Mouse (Mus musculus): ENCODE data around the gene Fam222b. TPM values are rescaled to one million over a fixed set of nuclear protein-coding genes. Genes with fewer than 3 reads are reported as not detected.
A peak's percentile ranks its signal among the peaks of the same experiment; 100 is the strongest.

The Fam222b gene
- polyA plus RNA-seq, 1 experiment from 2014 or later, result 15.2 TPM

DNA sequence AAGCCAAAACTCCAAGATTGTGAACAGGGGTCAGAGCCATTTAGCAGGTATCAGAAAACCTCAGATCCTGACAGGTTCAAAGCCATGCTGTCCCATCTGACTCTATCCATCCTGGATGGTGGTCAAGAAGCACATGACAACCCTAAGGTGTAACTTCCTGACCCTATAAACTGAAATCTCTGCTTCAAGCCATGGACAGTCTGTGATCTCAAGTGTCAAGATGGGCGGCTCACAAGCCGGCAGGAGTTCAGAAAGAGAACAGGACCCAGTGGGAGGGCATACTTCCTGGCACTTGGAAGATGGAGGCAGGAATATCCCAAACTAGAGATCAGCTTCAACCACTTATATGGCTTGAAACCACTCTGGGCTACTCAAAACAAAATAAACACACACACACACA, 27.8 kb upstream of the Fam222b start:
- Histone ChIP-seq H3K36me3 (ENCODE audit: control insufficient read depth, insufficient read depth, low read length) (no peaks in the 10 kb centered on the region; the same call in 1 of the 2 replicates), H3K27me3 (ENCODE audit: control insufficient read depth, insufficient read depth, low read length) (no peaks in the 10 kb centered on the region), H3K4me3 (ENCODE audit: low read depth, low read length) (no peak overlapping the region), H3K9me3 (ENCODE audit: control insufficient read depth, low read depth, low read length) (no peaks in the 10 kb centered on the region), H3K4me1 (ENCODE audit: control insufficient read depth, insufficient read depth, low read length) (no peaks in the 10 kb centered on the region), H3K9ac (replicated peaks; ENCODE audit: low read depth, low read length) (no peak overlapping the region), H3K4me2 (replicated peaks; ENCODE audit: low read depth, low read length) (no peak overlapping the region), H3K27ac (ENCODE audit: low read length) (no peak overlapping the region)
- no peak for ATAC-seq (ENCODE audit: insufficient number of reproducible peaks, insufficient read depth, low FRiP score, low read depth)
- 61% methylated on average over 2 of the region's 2 CpGs for WGBS

DNA sequence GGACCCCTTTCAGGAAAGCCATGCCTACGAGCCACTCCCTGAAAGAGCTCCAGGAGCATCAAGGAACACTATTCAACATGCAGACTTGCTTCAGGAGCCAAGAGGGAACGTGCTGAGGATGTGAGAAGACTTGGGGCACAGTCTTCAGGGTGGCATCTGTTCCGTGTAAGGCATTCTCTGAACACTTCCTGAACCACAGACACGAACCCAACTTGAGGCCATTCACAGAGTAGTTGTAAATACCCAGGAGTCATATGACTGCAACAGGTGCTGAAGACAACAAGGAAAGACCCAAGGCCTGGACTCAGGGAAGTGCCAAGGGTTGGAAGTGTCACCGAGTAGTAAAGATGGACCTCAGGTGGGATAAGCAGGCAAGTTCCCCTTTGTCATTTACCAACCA, 26.9 kb upstream of the Fam222b start:
- Histone ChIP-seq H3K4me1 (ENCODE audit: control insufficient read depth, insufficient read depth, low read length) (no peaks in the 10 kb centered on the region), H3K4me2 (replicated peaks; ENCODE audit: low read depth, low read length) (no peak overlapping the region), H3K27ac (ENCODE audit: low read length) (no peak overlapping the region), H3K4me3 (ENCODE audit: low read depth, low read length) (no peak overlapping the region), H3K9ac (replicated peaks; ENCODE audit: low read depth, low read length) (no peak overlapping the region), H3K9me3 (ENCODE audit: control insufficient read depth, low read depth, low read length) (no peaks in the 10 kb centered on the region), H3K36me3 (ENCODE audit: control insufficient read depth, insufficient read depth, low read length) (peaks cover 8% of the 10 kb centered on the region), H3K27me3 (ENCODE audit: control insufficient read depth, insufficient read depth, low read length) (no peaks in the 10 kb centered on the region)
- ATAC-seq (ENCODE audit: insufficient number of reproducible peaks, insufficient read depth, low FRiP score, low read depth), result no peak
- 70% methylated on average over 5 of the region's 5 CpGs for WGBS

DNA sequence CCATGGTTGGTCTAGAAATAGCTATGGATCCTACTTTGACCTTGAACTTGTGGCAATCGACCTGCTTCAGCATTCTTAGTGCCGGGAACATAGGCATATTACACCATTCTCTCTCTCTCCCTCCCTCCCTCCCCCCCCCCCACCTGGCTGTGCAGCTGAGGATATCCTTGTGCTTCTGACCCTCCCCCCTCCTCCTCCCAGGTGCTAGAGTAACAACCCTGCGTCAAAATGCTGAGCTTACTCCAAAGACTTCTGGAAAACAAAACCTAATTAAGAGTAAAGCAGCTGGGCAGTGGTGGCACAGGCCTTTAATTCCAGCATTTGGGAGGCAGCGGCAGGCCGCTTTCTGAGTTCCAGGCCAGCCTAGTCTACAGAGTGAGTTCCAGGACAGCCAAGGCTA, 25.3 kb upstream of the Fam222b start:
- Histone ChIP-seq H3K36me3 (ENCODE audit: control insufficient read depth, insufficient read depth, low read length) (peaks cover 8% of the 10 kb centered on the region), H3K27ac (ENCODE audit: low read length) (no peak overlapping the region), H3K4me3 (ENCODE audit: low read depth, low read length) (no peak overlapping the region), H3K4me1 (ENCODE audit: control insufficient read depth, insufficient read depth, low read length) (no peaks in the 10 kb centered on the region), H3K27me3 (ENCODE audit: control insufficient read depth, insufficient read depth, low read length) (no peaks in the 10 kb centered on the region), H3K9me3 (ENCODE audit: control insufficient read depth, low read depth, low read length) (no peaks in the 10 kb centered on the region), H3K9ac (replicated peaks; ENCODE audit: low read depth, low read length) (no peak overlapping the region), H3K4me2 (replicated peaks; ENCODE audit: low read depth, low read length) (no peak overlapping the region)
- WGBS, result 75% methylated on average over 5 of the region's 5 CpGs
- ATAC-seq (ENCODE audit: insufficient number of reproducible peaks, insufficient read depth, low FRiP score, low read depth), result no peak

DNA sequence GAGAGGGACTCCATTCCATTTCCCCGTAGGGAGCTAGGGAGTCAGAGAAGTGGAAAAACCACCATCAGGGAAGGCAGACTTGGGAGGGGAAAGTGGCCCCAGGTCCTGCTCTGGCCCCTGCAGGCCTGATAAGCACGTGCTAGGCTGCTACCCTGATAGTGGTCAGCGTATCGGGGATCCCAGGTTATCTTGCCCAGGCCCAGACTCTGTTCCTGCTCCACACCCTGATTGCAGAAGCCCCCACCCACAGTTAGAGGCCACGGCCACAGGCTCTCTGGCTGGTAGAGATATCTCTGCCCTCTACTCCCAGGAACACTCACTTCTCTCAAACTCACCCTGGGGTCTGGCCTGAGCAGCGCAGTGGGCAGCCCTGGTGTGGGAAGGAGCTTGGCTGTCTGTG, 24.8 kb upstream of the Fam222b start:
- Histone ChIP-seq H3K4me2 (replicated peaks; ENCODE audit: low read depth, low read length) (no peak overlapping the region), H3K9me3 (ENCODE audit: control insufficient read depth, low read depth, low read length) (no peaks in the 10 kb centered on the region), H3K4me1 (ENCODE audit: control insufficient read depth, insufficient read depth, low read length) (no peaks in the 10 kb centered on the region), H3K4me3 (ENCODE audit: low read depth, low read length) (no peak overlapping the region), H3K27me3 (ENCODE audit: control insufficient read depth, insufficient read depth, low read length) (no peaks in the 10 kb centered on the region), H3K9ac (replicated peaks; ENCODE audit: low read depth, low read length) (no peak overlapping the region), H3K36me3 (ENCODE audit: control insufficient read depth, insufficient read depth, low read length) (peaks cover 10% of the 10 kb centered on the region), H3K27ac (ENCODE audit: low read length) (no peak overlapping the region)
- WGBS, result 75% methylated on average over 6 of the region's 6 CpGs
- peak; percentile 80; the same call in 1 of the 2 replicates for ATAC-seq (ENCODE audit: insufficient number of reproducible peaks, insufficient read depth, low FRiP score, low read depth)

DNA sequence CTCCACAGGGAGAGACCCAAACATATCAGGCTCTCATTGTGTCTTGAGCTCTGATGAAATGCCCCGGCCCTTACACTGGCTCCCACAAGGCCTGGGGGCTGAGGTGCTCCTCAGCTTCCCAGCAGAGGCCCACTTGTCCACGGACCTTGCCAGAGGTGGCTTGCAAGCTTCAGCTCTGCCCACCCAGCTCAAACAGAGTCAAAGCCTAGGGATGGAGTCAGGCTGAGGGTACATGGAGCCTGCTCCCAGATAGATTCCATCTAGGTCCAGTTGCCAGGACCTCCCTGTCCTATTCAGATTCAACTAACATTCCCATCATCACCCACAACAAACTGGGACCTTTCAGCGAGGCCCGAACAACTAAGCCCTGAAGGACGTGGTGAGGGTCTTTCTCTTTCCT, 22.5 kb upstream of the Fam222b start:
- Histone ChIP-seq H3K27me3 (ENCODE audit: control insufficient read depth, insufficient read depth, low read length) (no peaks in the 10 kb centered on the region), H3K27ac (ENCODE audit: low read length) (no peak overlapping the region), H3K4me3 (ENCODE audit: low read depth, low read length) (no peak overlapping the region), H3K4me2 (replicated peaks; ENCODE audit: low read depth, low read length) (no peak overlapping the region), H3K9me3 (ENCODE audit: control insufficient read depth, low read depth, low read length) (no peaks in the 10 kb centered on the region), H3K36me3 (ENCODE audit: control insufficient read depth, insufficient read depth, low read length) (peaks cover 28% of the 10 kb centered on the region), H3K9ac (replicated peaks; ENCODE audit: low read depth, low read length) (no peak overlapping the region), H3K4me1 (ENCODE audit: control insufficient read depth, insufficient read depth, low read length) (no peaks in the 10 kb centered on the region)
- 83% methylated on average over 5 of the region's 5 CpGs for WGBS
- no peak for ATAC-seq (ENCODE audit: insufficient number of reproducible peaks, insufficient read depth, low FRiP score, low read depth)

DNA sequence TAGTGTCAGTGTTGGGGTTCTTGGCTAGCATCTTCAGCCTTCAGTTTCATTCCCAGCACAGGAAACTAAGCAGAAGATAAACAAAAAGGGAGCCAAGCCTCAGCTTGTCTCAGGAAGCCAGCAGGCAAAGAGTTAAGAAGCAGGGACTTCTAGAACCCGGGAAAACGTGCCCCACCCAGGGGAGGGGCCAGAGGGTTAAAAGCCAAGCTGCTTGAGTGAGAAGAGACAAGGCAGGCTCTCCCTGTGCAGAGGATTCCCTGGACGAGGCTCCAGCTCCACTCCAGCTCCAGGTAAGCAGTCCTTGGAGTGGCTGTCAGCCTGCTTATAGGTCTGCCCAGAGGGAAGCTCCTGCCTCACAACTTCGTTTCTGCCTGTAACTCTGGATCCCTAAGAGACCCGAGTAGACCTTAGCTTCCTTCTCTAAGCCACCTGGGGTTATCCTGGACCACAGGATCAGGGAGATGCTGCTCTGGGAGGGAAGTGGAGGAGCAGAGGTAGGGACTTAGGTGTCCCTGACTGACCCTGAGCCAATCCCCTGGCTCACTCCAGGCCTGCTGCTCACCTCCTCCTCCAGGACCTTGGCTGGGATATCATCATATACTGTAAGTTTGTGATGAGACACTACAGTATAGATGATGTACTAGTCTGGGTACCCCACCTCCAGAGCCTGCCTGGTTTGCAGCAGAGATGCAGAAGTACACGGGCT, 21.9 kb upstream of the Fam222b start:
- H3K27ac ChIP-seq (ENCODE audit: low read length), result no peak overlapping the region

DNA sequence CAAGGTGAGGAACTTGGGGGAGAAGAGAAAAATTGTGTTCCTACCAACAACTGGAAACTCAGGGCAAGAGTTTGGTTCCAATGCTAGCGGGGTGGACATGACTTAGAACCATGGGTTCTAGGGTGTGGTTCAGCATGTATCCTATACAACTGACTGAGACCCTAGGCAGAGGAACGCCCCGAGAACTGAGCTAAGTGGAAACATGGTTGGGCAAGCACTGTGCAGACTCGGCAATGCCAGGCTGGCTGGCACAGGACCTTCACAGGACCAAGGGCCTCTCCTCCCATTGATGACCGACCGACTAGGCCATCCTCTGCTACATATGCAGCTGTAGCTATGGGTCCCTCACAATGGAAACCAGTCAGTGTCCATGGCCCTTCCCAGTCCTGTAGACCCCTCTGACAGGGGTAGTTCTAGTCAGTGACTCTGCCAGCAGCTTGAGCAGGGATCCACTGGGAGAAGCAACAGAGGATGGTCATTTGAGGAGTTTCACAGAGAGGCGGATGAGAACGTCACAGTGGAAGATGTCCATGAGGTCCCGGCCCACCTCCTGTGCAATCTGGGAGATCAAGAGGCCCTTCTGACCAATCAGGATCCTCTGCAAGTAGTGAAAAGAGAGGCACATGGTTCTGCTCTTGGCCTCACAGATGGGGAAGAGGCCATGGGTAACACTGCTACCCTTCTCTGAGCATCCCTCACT, 20.7 kb upstream of the Fam222b start:
- peak; percentile 64; the same call in 1 of the 2 replicates for ATAC-seq (ENCODE audit: insufficient number of reproducible peaks, insufficient read depth, low FRiP score, low read depth)
- H3K4me3 ChIP-seq (ENCODE audit: low read depth, low read length), result no peak overlapping the region
- peaks cover 28% of the 10 kb centered on the region for H3K36me3 ChIP-seq (ENCODE audit: control insufficient read depth, insufficient read depth, low read length)
- no peak overlapping the region for H3K4me2 ChIP-seq (replicated peaks; ENCODE audit: low read depth, low read length)
- no peaks in the 10 kb centered on the region for H3K4me1 ChIP-seq (ENCODE audit: control insufficient read depth, insufficient read depth, low read length)
- no peaks in the 10 kb centered on the region for H3K9me3 ChIP-seq (ENCODE audit: control insufficient read depth, low read depth, low read length)
- no peaks in the 10 kb centered on the region for H3K27me3 ChIP-seq (ENCODE audit: control insufficient read depth, insufficient read depth, low read length)
- no peak overlapping the region for H3K27ac ChIP-seq (ENCODE audit: low read length)
- no peak overlapping the region for H3K9ac ChIP-seq (replicated peaks; ENCODE audit: low read depth, low read length)
- whole genome bisulfite sequencing, result 91% methylated on average over 9 of the region's 9 CpGs

More for the DNA sequence above, 21.9 kb upstream of the Fam222b start:
- Histone ChIP-seq H3K27me3 (ENCODE audit: control insufficient read depth, insufficient read depth, low read length) (no peaks in the 10 kb centered on the region), H3K4me2 (replicated peaks; ENCODE audit: low read depth, low read length) (no peak overlapping the region), H3K4me1 (ENCODE audit: control insufficient read depth, insufficient read depth, low read length) (no peaks in the 10 kb centered on the region), H3K9me3 (ENCODE audit: control insufficient read depth, low read depth, low read length) (no peaks in the 10 kb centered on the region), H3K9ac (replicated peaks; ENCODE audit: low read depth, low read length) (no peak overlapping the region), H3K4me3 (ENCODE audit: low read depth, low read length) (no peak overlapping the region), H3K36me3 (ENCODE audit: control insufficient read depth, insufficient read depth, low read length) (peaks cover 28% of the 10 kb centered on the region)
- ATAC-seq (ENCODE audit: insufficient number of reproducible peaks, insufficient read depth, low FRiP score, low read depth), result 0 out of 2 replicates have a peak, but pooled peaks have one; percentile 21
- WGBS, result 27% methylated on average over 6 of the region's 6 CpGs

DNA sequence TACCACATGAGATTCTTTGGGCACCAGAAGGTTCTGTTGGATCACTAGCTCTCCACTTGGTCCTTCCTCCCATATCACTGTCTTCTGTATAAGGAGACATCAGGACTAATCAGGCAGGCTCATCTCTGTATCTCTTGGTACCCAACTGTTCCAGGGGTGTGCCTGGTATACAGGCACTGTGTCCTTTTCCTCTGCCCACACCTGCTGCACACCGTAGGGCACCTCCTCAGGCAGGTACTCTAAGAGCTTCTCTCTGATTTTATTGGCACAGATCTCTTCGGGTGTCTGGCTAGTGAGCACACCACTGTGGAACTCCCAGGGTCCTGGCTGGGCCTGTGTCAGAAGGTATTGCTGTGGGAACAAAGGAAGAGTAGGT, 20.2 kb upstream of the Fam222b start:
- Histone ChIP-seq H3K27me3 (ENCODE audit: control insufficient read depth, insufficient read depth, low read length) (no peaks in the 10 kb centered on the region), H3K4me1 (ENCODE audit: control insufficient read depth, insufficient read depth, low read length) (peaks cover 2% of the 10 kb centered on the region; the same call in 1 of the 2 replicates), H3K9ac (replicated peaks; ENCODE audit: low read depth, low read length) (no peak overlapping the region), H3K27ac (ENCODE audit: low read length) (no peak overlapping the region), H3K9me3 (ENCODE audit: control insufficient read depth, low read depth, low read length) (no peaks in the 10 kb centered on the region), H3K36me3 (ENCODE audit: control insufficient read depth, insufficient read depth, low read length) (peaks cover 28% of the 10 kb centered on the region), H3K4me3 (ENCODE audit: low read depth, low read length) (no peak overlapping the region), H3K4me2 (replicated peaks; ENCODE audit: low read depth, low read length) (no peak overlapping the region)
- ATAC-seq (ENCODE audit: insufficient number of reproducible peaks, insufficient read depth, low FRiP score, low read depth), result peak; percentile 40; the same call in 1 of the 2 replicates
- WGBS, result 89% methylated on average over 2 of the region's 2 CpGs

All from stomach, embryonic 14.5 days (tissue).